Mouse (Mus musculus) liver, embryonic 14.5 days (tissue): ENCODE measurements at regions not wholly inside any gene's neighbourhood (a gene's known extent, or its start where the extent isn't known, plus 50 kb on each side); places are given as distances from the start of the nearest gene placed in this dataset.

Experiments used
- CTCF ChIP-seq: IDR thresholded peaks from 2 replicates; pipeline ENCODE4 v1.5.1; 2016; ENCODE audit warnings: antibody characterized with exemption, low read depth, control low read depth
- EP300 ChIP-seq: IDR thresholded peaks from 2 replicates; pipeline ENCODE4 v1.6.1; 2016; ENCODE audit warnings: antibody characterized with exemption, low read depth

DNA sequence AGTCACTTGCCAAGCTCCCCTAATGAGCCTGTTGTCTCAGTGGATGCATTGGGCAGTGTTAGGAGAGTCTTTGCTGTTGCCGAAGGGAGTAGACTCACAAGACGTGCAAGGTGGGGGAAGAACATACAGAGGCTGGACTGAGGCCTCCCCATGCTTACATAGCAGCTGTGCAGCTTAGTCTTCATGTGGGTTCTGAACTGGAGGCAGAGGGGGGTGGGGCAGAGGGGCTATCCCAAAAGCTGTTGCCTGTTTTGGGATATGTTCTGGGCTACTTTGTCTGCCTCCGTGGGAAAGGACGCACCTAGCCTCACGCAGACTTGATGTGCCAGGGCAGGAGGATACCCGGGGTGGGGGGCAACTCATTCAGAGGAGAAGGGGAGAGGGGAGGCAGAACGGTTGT lies 84.7 kb downstream of the Dad1 start:
- TF ChIP-seq CTCF (no peak), EP300 (no peak)
